Mouse (Mus musculus) erythroid progenitor cell, adult 5-6 weeks (primary cell): Measurements from ENCODE around the gene Mospd3. TPM values are rescaled to one million over a fixed set of nuclear protein-coding genes. Genes with fewer than 3 reads are reported as not detected.

ENCODE experiments used
- total RNA-seq, 2 experiments: library from RNA; stranded (forward) in 1 of 2; stranded (reverse) in 1 of 2; fragments of 150-400 nt in 1 of 2; fragments of 186-747, 209-891 nt in 1 of 2; gene quantifications; 2 replicates each; pipeline versions ENCODE4 v1.2.3 to v1.2.4; 2015 to 2017; ENCODE audit warnings: low replicate concordance in 2 of 2

Gene Mospd3
- total RNA-seq, 2 experiments from 2014 or later, result 36.9 TPM; not detected in 1

Other genes with a start within 250 kb of the Mospd3 start
- not detected in 2 replicates for gene Zan, start 124.0 kb downstream of the Mospd3 start, total RNA-seq (2015; ENCODE audit: low replicate concordance)
- not detected in 2 replicates for gene Zan, start 124.0 kb downstream of the Mospd3 start, total RNA-seq (2017; ENCODE audit: low replicate concordance)
- 2.9 and 23.5 TPM in 2 replicates for gene Pop7, start 98.5 kb downstream of the Mospd3 start, total RNA-seq (2015; ENCODE audit: low replicate concordance)
- gene Pop7, start 98.5 kb downstream of the Mospd3 start, total RNA-seq (2017; ENCODE audit: low replicate concordance), result 0.38 and 10.8 TPM in 2 replicates
- gene Gigyf1, start 82.5 kb downstream of the Mospd3 start, total RNA-seq (2015; ENCODE audit: low replicate concordance), result 5.4 and 5.8 TPM in 2 replicates
- gene Gigyf1, start 82.5 kb downstream of the Mospd3 start, total RNA-seq (2017; ENCODE audit: low replicate concordance), result 8.1 and 11.2 TPM in 2 replicates
- gene Epo, start 67.8 kb downstream of the Mospd3 start, total RNA-seq (2015; ENCODE audit: low replicate concordance), result not detected in 2 replicates
- not detected in 2 replicates for gene Epo, start 67.8 kb downstream of the Mospd3 start, total RNA-seq (2017; ENCODE audit: low replicate concordance)
- gene Gnb2, start 67.5 kb downstream of the Mospd3 start, total RNA-seq (2015; ENCODE audit: low replicate concordance), result 253 and 262 TPM in 2 replicates
- gene Gnb2, start 67.5 kb downstream of the Mospd3 start, total RNA-seq (2017; ENCODE audit: low replicate concordance), result 152 and 170 TPM in 2 replicates
- not detected in 2 replicates for gene Actl6b, start 47.5 kb downstream of the Mospd3 start, total RNA-seq (2015; ENCODE audit: low replicate concordance)
- not detected in 2 replicates for gene Actl6b, start 47.5 kb downstream of the Mospd3 start, total RNA-seq (2017; ENCODE audit: low replicate concordance)
- gene Tfr2, start 31.2 kb downstream of the Mospd3 start, total RNA-seq (2015; ENCODE audit: low replicate concordance), result 44.9 and 62.0 TPM in 2 replicates
- 42.2 and 61.0 TPM in 2 replicates for gene Tfr2, start 31.2 kb downstream of the Mospd3 start, total RNA-seq (2017; ENCODE audit: low replicate concordance)
- 1.7 and 3.2 TPM in 2 replicates for gene Pcolce, start 12.7 kb upstream of the Mospd3 start, total RNA-seq (2015; ENCODE audit: low replicate concordance)
- gene Pcolce, start 12.7 kb upstream of the Mospd3 start, total RNA-seq (2017; ENCODE audit: low replicate concordance), result 1.0 TPM in 1 of 2 replicates, not detected in the other
- not detected in 2 replicates for gene Fbxo24, start 27.9 kb upstream of the Mospd3 start, total RNA-seq (2015; ENCODE audit: low replicate concordance)
- not detected in 2 replicates for gene Fbxo24, start 27.9 kb upstream of the Mospd3 start, total RNA-seq (2017; ENCODE audit: low replicate concordance)
- 46.9 and 75.0 TPM in 2 replicates for gene Lrch4, start 28.1 kb upstream of the Mospd3 start, total RNA-seq (2015; ENCODE audit: low replicate concordance)
- 32.0 and 37.7 TPM in 2 replicates for gene Lrch4, start 28.1 kb upstream of the Mospd3 start, total RNA-seq (2017; ENCODE audit: low replicate concordance)
- gene Gm20605, start 28.1 kb upstream of the Mospd3 start, total RNA-seq (2015; ENCODE audit: low replicate concordance), result 17.3 and 25.2 TPM in 2 replicates
- gene Gm20605, start 28.1 kb upstream of the Mospd3 start, total RNA-seq (2017; ENCODE audit: low replicate concordance), result 6.1 and 17.1 TPM in 2 replicates
- 62.5 and 94.1 TPM in 2 replicates for gene Sap25, start 40.3 kb upstream of the Mospd3 start, total RNA-seq (2015; ENCODE audit: low replicate concordance)
- gene Sap25, start 40.3 kb upstream of the Mospd3 start, total RNA-seq (2017; ENCODE audit: low replicate concordance), result 7.7 and 15.9 TPM in 2 replicates
- gene Irs3, start 44.7 kb upstream of the Mospd3 start, total RNA-seq (2015; ENCODE audit: low replicate concordance), result not detected in 2 replicates
- gene Irs3, start 44.7 kb upstream of the Mospd3 start, total RNA-seq (2017; ENCODE audit: low replicate concordance), result not detected in 2 replicates
- 91.4 and 101 TPM in 2 replicates for gene Agfg2, start 83.7 kb upstream of the Mospd3 start, total RNA-seq (2015; ENCODE audit: low replicate concordance)
- gene Agfg2, start 83.7 kb upstream of the Mospd3 start, total RNA-seq (2017; ENCODE audit: low replicate concordance), result 91.5 and 141 TPM in 2 replicates
- gene Nyap1, start 140.5 kb upstream of the Mospd3 start, total RNA-seq (2015; ENCODE audit: low replicate concordance), result 2.5 TPM in 1 of 2 replicates, not detected in the other
- 1.4 and 4.9 TPM in 2 replicates for gene Nyap1, start 140.5 kb upstream of the Mospd3 start, total RNA-seq (2017; ENCODE audit: low replicate concordance)
- 31.0 and 47.9 TPM in 2 replicates for gene Tsc22d4, start 144.7 kb upstream of the Mospd3 start, total RNA-seq (2015; ENCODE audit: low replicate concordance)
- 88.1 and 103 TPM in 2 replicates for gene Tsc22d4, start 144.7 kb upstream of the Mospd3 start, total RNA-seq (2017; ENCODE audit: low replicate concordance)
- gene Ppp1r35, start 177.8 kb upstream of the Mospd3 start, total RNA-seq (2015; ENCODE audit: low replicate concordance), result 43.6 and 45.8 TPM in 2 replicates
- gene Ppp1r35, start 177.8 kb upstream of the Mospd3 start, total RNA-seq (2017; ENCODE audit: low replicate concordance), result 28.0 and 51.0 TPM in 2 replicates
- gene Mepce, start 186.6 kb upstream of the Mospd3 start, total RNA-seq (2015; ENCODE audit: low replicate concordance), result 45.4 and 50.7 TPM in 2 replicates
- 8.9 and 22.3 TPM in 2 replicates for gene Mepce, start 186.6 kb upstream of the Mospd3 start, total RNA-seq (2017; ENCODE audit: low replicate concordance)
- gene Zcwpw1, start 186.7 kb upstream of the Mospd3 start, total RNA-seq (2015; ENCODE audit: low replicate concordance), result 9.7 and 15.5 TPM in 2 replicates
- gene Zcwpw1, start 186.7 kb upstream of the Mospd3 start, total RNA-seq (2017; ENCODE audit: low replicate concordance), result 18.1 and 35.3 TPM in 2 replicates
- 9.2 and 35.7 TPM in 2 replicates for gene Pilra, start 235.2 kb upstream of the Mospd3 start, total RNA-seq (2015; ENCODE audit: low replicate concordance)
- gene Pilra, start 235.2 kb upstream of the Mospd3 start, total RNA-seq (2017; ENCODE audit: low replicate concordance), result 10.5 and 14.4 TPM in 2 replicates